Mouse (Mus musculus) midbrain, embryonic 14.5 days (tissue): Measurements from ENCODE around the gene Bcar1. TPM values are rescaled to one million over a fixed set of nuclear protein-coding genes. Genes with fewer than 3 reads are reported as not detected.

Experiments used
- ATAC-seq: fragments of 200-750 bp; cut with Nextera tagmentation; 2 replicates; pipeline ENCODE4 v1.8.0; 2017; ENCODE audit warnings: moderate number of reproducible peaks, moderate library complexity; ENCODE audit not compliant: low FRiP score, low TSS enrichment
- DNase-seq: peaks from one replicate; pipeline ENCODE4 v3.0.0-alpha.2; 2015
- H3K27ac ChIP-seq: fragments of 300-500 bp; sonication (generic); replicated peaks from 2 replicates; pipeline ENCODE4 v1.5.1; 2014; ENCODE audit warnings: mild to moderate bottlenecking, low read depth, low read length, moderate library complexity
- H3K27me3 ChIP-seq: fragments of 300-500 bp; sonication (generic); 2 replicates; pipeline ENCODE4 v1.6.1; 2014; ENCODE audit warnings: low read length, control low read depth, mixed read lengths; ENCODE audit not compliant: control insufficient read depth, insufficient read depth
- H3K36me3 ChIP-seq: fragments of 300-500 bp; sonication (generic); 2 replicates; pipeline ENCODE4 v1.6.1; 2014; ENCODE audit warnings: low read length, control low read depth; ENCODE audit not compliant: control insufficient read depth, insufficient read depth
- H3K4me1 ChIP-seq: fragments of 300-500 bp; sonication (generic); 2 replicates; pipeline ENCODE4 v1.6.1; 2014; ENCODE audit warnings: mild to moderate bottlenecking, antibody characterized with exemption, low read length, control low read depth; ENCODE audit not compliant: control insufficient read depth, insufficient read depth
- H3K4me2 ChIP-seq: fragments of 300-500 bp; sonication (generic); 2 replicates; pipeline ENCODE4 v1.6.1; 2014; ENCODE audit warnings: mild to moderate bottlenecking, low read length, moderate library complexity
- H3K4me3 ChIP-seq: fragments of 300-500 bp; sonication (generic); replicated peaks from 2 replicates; pipeline ENCODE4 v1.5.1; 2014; ENCODE audit warnings: low read depth, low read length
- H3K9ac ChIP-seq: fragments of 300-500 bp; sonication (generic); replicated peaks from 2 replicates; pipeline ENCODE4 v1.6.1; 2014; ENCODE audit warnings: mild to moderate bottlenecking, low read length, moderate library complexity
- H3K9me3 ChIP-seq: fragments of 300-500 bp; sonication (generic); 2 replicates; pipeline ENCODE4 v1.6.1; 2016; ENCODE audit warnings: low read length, control low read depth, mixed read lengths; ENCODE audit not compliant: control insufficient read depth
- WGBS: fragments of 180-500 bp; shearing (Covaris S2); extraction: QIAGEN DNeasy Blood & Tissue Kit; methylation state at CpG from one replicate; pipeline ENCODE4 v1.1.7; 2014; 5-methylcytosine and 5-hydroxymethylcytosine counted together
- polyA plus RNA-seq: library from polyadenylated mRNA; unstranded; fragments of >200 nt; fragmentation: Nextera tagmentation; extraction: Ambion mirVana; gene quantifications from 2 replicates; pipeline ENCODE4 v1.2.1, GENCODE M21; 2014

Bcar1 gene
- polyA plus RNA-seq, 1 experiment from 2014 or later = 52.7 TPM

DNA sequence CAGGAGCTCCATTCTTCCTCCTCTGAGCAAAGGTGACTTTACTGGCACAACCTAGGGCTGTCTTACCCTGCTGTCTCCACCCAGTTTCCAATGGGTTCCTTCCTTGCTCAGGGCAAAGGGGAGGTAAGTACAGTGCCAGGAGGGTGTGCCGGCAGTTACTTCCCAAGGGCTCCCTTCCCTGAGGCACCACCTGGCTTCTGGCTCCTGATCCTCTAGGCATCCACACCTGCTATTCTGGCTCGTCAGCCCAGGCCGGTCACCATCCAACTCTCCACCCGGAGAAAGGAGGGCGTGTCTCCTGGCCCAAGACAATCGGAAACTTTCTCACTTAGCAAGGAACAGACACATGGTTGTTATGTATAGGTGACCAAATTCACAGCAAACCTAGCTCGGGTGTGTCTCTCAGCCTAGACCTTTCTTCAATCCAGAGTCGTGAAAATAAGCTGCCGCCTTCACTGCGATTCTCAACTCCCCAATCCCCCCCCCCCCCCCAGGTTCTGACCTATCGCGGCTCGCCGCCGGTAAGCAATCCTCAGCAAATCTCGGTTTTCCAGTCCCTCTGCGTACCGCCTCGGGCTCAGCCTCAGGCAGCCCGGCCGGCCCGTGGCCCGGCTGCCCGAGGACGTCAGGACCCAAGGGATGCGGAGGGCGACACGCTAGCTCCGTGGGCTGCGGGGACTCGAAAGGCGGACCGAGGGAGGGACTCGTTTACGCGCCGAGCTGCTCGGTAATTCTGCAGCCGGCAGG lies 12.2 kb downstream of the Bcar1 start:
- Histone ChIP-seq H3K4me3 (peak overlapping the region; percentile 69), H3K4me2 (peak overlapping the region; percentile 81), H3K9me3 (no peaks in the 10 kb centered on the region), H3K9ac (peak overlapping the region; percentile 84), H3K27me3 (no peaks in the 10 kb centered on the region), H3K27ac (peak overlapping the region; percentile 87), H3K4me1 (peaks cover 61% of the 10 kb centered on the region), H3K36me3 (no peaks in the 10 kb centered on the region)
- DNase-seq (no peak), ATAC-seq (peak; percentile 49)
- WGBS = 1% methylated on average over 39 of the region's 39 CpGs

DNA sequence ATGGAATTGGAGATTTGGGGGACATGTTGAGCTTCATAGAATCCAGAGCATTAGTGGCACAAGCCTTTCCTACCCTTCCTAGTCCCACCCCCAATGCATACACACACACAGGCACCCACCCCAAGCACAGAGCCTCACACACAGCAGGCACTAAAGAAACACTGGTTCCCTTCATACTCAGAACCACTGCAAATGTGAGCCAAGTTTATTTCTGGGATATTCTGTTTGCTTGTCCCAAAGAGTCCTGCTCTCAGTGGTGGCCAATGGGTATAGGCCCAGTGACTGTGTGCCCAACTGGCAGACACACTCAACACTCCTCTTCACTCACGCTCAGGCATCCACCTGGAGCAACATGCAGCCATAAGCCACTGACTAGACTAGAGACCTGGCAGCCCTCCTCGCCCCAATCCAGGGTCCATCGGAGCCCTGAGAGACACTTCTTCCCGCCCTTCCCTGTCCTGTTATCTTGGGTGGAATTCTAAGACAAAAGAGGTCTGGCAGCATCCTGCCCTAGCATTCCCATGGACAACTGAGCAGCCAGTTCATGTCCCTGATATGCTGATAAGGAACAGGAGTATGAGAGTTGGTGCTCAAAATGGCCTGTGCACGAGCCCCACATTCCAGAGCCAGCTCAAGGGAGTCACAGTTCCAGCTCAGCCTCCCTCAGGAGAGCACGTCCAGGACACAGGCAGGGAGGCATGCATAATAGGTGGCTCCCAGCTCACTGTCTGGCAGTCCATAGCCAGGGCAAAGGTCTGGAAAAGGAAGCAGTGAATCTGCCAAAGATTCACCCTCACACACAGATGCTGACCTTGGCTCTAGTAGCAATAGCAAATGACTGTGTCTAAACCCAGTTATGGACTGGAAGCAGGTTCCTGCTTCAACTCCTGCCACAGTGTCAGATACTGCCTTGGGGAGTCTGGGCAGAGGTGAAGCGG lies 14.1 kb downstream of the Bcar1 start:
- H3K4me1 ChIP-seq = peaks cover 42% of the 10 kb centered on the region

DNA sequence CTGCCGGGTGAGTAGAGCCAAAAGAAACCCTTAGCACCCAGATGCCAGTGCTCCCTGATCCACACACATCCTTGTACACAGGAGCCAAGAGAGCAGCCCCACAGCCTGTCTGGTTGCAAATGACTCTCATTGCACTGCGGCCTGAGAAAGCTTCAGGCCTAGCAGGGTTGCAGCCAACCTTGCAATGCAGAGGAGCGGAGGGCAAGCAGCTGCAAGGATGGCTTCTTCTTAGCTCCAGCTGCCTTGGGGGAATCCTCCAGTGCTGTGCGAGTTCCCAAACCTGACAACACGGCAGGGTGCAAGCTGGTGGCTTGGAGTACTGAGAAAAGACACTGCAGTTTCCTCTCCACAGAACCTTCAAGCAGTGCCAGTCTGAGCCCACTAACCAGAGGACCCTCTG lies 15.1 kb downstream of the Bcar1 start:
- H3K4me1 ChIP-seq = peaks cover 32% of the 10 kb centered on the region
- no peaks in the 10 kb centered on the region for H3K36me3 ChIP-seq
- H3K27me3 ChIP-seq = no peaks in the 10 kb centered on the region
- no peak overlapping the region for H3K9ac ChIP-seq
- ATAC-seq (no peak), DNase-seq (no peak)
- H3K4me3 ChIP-seq = no peak overlapping the region
- H3K4me2 ChIP-seq = no peak overlapping the region
- H3K27ac ChIP-seq = no peak overlapping the region
- WGBS = 77% methylated on average over 5 of the region's 5 CpGs
- no peaks in the 10 kb centered on the region for H3K9me3 ChIP-seq

More for the DNA sequence above, 14.1 kb downstream of the Bcar1 start:
- Histone ChIP-seq H3K9ac (no peak overlapping the region), H3K4me3 (no peak overlapping the region), H3K9me3 (no peaks in the 10 kb centered on the region), H3K4me2 (no peak overlapping the region), H3K27ac (no peak overlapping the region), H3K36me3 (no peaks in the 10 kb centered on the region), H3K27me3 (no peaks in the 10 kb centered on the region)
- ATAC-seq (no peak), DNase-seq (no peak)
- WGBS = 70% methylated on average over 7 of the region's 7 CpGs

DNA sequence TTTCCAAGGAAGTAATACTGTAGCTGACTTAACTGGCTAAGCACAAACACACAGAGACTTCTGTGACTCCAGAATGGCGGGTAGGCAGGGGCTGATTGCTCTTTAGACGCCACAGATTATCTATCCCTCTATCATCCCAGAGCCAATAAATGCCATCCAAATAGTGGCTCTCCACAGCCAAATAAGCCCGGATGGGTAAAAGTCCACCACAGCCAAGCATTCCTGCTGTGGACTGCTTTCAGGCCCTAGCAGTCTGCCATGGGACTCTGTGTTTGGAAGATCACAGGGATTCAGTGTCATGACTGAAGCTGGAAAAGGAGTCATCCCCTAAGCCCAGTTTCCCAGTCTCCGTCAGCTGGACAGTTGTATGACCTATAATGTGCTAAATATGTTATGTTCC lies 16.1 kb downstream of the Bcar1 start:
- Histone ChIP-seq H3K4me2 (no peak overlapping the region), H3K27ac (no peak overlapping the region), H3K9ac (no peak overlapping the region), H3K9me3 (no peaks in the 10 kb centered on the region), H3K27me3 (no peaks in the 10 kb centered on the region), H3K4me3 (no peak overlapping the region), H3K4me1 (peaks cover 23% of the 10 kb centered on the region), H3K36me3 (no peaks in the 10 kb centered on the region)
- no peak for DNase-seq
- ATAC-seq = no peak
- whole genome bisulfite sequencing = 83% methylated on average over 4 of the region's 4 CpGs

DNA sequence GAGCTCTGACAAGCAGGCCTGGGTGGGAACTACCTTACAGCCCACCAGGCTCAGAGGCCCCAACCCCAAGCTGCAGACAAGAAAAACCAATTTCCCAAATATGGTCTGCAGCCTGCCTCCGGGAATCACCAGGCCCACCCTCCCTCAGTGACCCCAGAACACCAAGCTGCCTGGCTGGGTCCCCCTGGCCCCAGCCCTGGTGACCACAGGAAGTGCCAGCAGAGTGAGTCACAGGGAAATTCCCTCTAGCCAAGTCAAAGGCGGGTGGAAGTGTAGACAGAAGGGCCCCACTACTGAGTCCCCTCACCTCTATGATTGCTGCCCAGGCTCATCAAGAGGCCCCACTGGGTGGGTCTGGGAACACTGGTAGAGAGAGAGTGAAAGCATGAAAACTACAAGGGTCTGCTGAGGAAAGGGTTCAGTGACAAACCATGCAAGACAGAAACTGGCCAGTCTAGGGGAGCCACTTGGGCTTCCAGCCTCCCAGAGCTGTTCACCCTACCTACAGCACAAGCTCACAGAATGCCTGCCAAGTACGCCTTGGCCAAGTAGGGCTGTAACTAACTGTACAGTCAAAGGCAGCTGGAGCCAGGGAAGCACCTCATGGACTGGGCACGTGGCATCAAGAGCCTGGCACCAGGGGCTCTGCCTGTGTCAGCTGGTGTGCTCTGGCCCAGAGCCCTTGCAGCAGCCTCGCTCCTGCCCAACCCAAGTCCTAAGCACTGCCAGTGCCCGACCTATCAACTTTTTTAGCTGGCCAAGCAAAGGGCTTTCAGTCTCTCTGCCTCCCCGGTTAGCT lies 17.3 kb downstream of the Bcar1 start:
- Histone ChIP-seq H3K36me3 (no peaks in the 10 kb centered on the region; the same call in 1 of the 2 replicates), H3K4me3 (no peak overlapping the region), H3K9me3 (no peaks in the 10 kb centered on the region), H3K27me3 (no peaks in the 10 kb centered on the region), H3K9ac (no peak overlapping the region), H3K27ac (no peak overlapping the region), H3K4me1 (peaks cover 17% of the 10 kb centered on the region), H3K4me2 (no peak overlapping the region)
- WGBS = 89% methylated on average over 7 of the region's 7 CpGs
- ATAC-seq = 0 out of 2 replicates have a peak, but pooled peaks have one; percentile 43
- DNase-seq = peak; percentile 45

DNA sequence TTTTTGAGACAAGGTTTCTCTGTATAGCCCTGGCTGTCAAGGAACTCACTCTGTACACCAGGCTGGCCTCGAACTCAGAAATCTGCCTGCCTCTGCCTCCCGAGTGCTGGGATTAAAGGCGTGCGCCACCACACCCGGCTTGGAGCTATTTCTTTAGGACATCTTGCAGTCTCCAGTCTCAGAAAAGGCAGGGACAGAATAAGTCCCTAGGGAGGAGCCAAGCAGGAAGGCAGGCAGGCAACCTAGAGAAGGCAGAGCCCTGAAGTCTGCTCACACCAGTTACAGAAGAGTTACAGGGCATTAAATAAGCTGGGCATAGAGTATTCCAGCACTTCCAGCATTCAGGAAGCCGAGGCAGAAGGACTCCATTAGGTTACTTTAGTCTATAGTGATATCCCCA lies 18.3 kb downstream of the Bcar1 start:
- no peaks in the 10 kb centered on the region for H3K9me3 ChIP-seq
- no peak overlapping the region for H3K4me3 ChIP-seq
- DNase-seq (no peak), ATAC-seq (no peak)
- no peak overlapping the region for H3K27ac ChIP-seq
- H3K4me2 ChIP-seq = no peak overlapping the region
- no peak overlapping the region for H3K9ac ChIP-seq
- H3K36me3 ChIP-seq = peaks cover 8% of the 10 kb centered on the region
- H3K27me3 ChIP-seq = no peaks in the 10 kb centered on the region
- 93% methylated on average over 6 of the region's 6 CpGs for WGBS
- peaks cover 10% of the 10 kb centered on the region; the same call in 1 of the 2 replicates for H3K4me1 ChIP-seq

DNA sequence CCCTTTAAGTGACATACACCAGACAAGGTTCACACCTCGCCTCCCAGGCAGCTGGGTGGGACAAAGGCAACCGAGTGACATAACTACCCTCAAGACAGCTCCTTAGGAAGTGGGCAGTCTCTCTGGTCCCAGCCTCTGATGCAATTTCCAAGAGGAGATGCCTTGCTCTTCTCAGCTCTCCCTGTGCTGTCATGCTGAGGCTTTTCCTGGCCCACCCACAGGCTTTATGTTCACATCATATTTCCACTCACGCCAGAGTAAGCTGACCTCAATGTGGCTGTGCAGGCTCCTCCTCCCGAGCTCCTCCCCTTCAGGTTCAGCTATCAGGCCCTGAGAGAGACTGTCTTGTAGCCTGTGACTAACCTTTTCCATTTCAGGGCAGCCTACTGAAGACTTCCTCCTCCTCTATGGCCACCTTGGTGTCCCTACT lies 23.5 kb downstream of the Bcar1 start:
- H3K27me3 ChIP-seq = no peaks in the 10 kb centered on the region
- no peak overlapping the region for H3K4me2 ChIP-seq
- no peak overlapping the region for H3K27ac ChIP-seq
- peaks cover 30% of the 10 kb centered on the region for H3K4me1 ChIP-seq
- H3K36me3 ChIP-seq = peaks cover 28% of the 10 kb centered on the region
- DNase-seq (no peak), ATAC-seq (no peak)
- no peak overlapping the region for H3K4me3 ChIP-seq
- no peak overlapping the region for H3K9ac ChIP-seq
- WGBS = 82% methylated on average over 4 of the region's 4 CpGs
- H3K9me3 ChIP-seq = no peaks in the 10 kb centered on the region

DNA sequence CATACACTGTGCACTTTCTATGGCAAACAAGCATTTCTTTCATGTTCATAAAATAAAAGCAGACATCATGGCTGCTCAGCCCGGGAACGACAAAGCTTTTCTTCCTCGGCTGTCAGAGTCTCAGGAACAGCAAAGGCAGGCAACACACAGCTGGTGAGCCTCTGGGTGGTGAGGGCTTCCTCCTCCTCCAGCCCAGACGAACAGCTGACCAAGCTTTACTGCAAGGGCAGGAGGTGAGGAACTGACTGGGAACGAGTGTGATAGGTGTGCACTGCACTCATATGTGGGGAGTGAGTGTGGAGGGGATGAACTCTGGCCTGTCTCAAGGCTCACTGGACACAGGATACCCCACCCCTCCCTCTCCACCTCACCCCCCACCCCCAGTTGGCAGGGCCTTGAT lies 24.7 kb downstream of the Bcar1 start:
- ATAC-seq (no peak), DNase-seq (no peak)
- Histone ChIP-seq H3K27me3 (no peaks in the 10 kb centered on the region), H3K9ac (no peak overlapping the region), H3K4me1 (peaks cover 30% of the 10 kb centered on the region), H3K36me3 (peaks cover 39% of the 10 kb centered on the region), H3K4me3 (no peak overlapping the region), H3K9me3 (no peaks in the 10 kb centered on the region), H3K27ac (peak overlapping the region; percentile 97), H3K4me2 (no peak overlapping the region)
- 45% methylated on average over 5 of the region's 5 CpGs for WGBS
